Mouse (Mus musculus) thymus, adult 2 months (tissue): ENCODE measurements around the gene Gm20388. TPM values are rescaled to one million over a fixed set of nuclear protein-coding genes. Genes with fewer than 3 reads are reported as not detected.

Source experiments
- DNase-seq: peaks from one replicate; pipeline ENCODE4 v3.0.0; 2021
- H3K27ac ChIP-seq: fragments of 200-500 bp; 2 replicates; pipeline ENCODE4 v1.5.1; 2012; ENCODE audit warnings: low read length, control low read depth; ENCODE audit not compliant: control insufficient read depth, insufficient read depth
- H3K27me3 ChIP-seq: fragments of 200-500 bp; 2 replicates; pipeline ENCODE4 v1.6.1; 2012; ENCODE audit warnings: mild to moderate bottlenecking, low read length, moderate library complexity, mixed read lengths; ENCODE audit not compliant: control insufficient read depth, insufficient read depth
- H3K36me3 ChIP-seq: fragments of 200-500 bp; 2 replicates; pipeline ENCODE4 v1.6.1; 2012; ENCODE audit warnings: mild to moderate bottlenecking, low read length, moderate library complexity; ENCODE audit not compliant: control insufficient read depth, insufficient read depth
- H3K4me1 ChIP-seq: fragments of 200-500 bp; replicated peaks from 2 replicates; pipeline ENCODE4 v1.6.1; 2012; ENCODE audit warnings: low read length; ENCODE audit not compliant: control insufficient read depth, insufficient read depth
- H3K4me3 ChIP-seq: fragments of 200-500 bp; 2 replicates; pipeline ENCODE4 v1.5.1; 2012; ENCODE audit warnings: mild to moderate bottlenecking, low read length, control low read depth, moderate library complexity; ENCODE audit not compliant: control insufficient read depth, insufficient read depth
- CTCF ChIP-seq: fragments of 200-500 bp; IDR thresholded peaks from 2 replicates; pipeline ENCODE4 v1.5.1; 2012; ENCODE audit warnings: mild to moderate bottlenecking, control low read depth, low read length, moderate library complexity, borderline replicate concordance; ENCODE audit not compliant: control insufficient read depth, poor library complexity, insufficient read depth; ENCODE audit errors: extremely low read depth
- POLR2A ChIP-seq: fragments of 200-500 bp; IDR thresholded peaks from 2 replicates; pipeline ENCODE4 v1.6.1; 2012; ENCODE audit warnings: mild to moderate bottlenecking, low read length, control low read depth, moderate library complexity; ENCODE audit not compliant: control insufficient read depth, poor library complexity, insufficient read depth; ENCODE audit errors: extremely low read depth
- WGBS: fragments of 180-500 bp; shearing (Covaris S2); methylation state at CpG from one replicate; pipeline ENCODE4 v1.1.7; 2018; 5-methylcytosine and 5-hydroxymethylcytosine counted together
- polyA plus RNA-seq: library from polyadenylated mRNA; depleted of rRNA; stranded (reverse); fragments of >200 nt; gene quantifications from 2 replicates; pipeline ENCODE4 v1.2.3, GENCODE M21; 2012

Gene Gm20388
- polyA plus RNA-seq, 1 experiment = 103 TPM

DNA sequence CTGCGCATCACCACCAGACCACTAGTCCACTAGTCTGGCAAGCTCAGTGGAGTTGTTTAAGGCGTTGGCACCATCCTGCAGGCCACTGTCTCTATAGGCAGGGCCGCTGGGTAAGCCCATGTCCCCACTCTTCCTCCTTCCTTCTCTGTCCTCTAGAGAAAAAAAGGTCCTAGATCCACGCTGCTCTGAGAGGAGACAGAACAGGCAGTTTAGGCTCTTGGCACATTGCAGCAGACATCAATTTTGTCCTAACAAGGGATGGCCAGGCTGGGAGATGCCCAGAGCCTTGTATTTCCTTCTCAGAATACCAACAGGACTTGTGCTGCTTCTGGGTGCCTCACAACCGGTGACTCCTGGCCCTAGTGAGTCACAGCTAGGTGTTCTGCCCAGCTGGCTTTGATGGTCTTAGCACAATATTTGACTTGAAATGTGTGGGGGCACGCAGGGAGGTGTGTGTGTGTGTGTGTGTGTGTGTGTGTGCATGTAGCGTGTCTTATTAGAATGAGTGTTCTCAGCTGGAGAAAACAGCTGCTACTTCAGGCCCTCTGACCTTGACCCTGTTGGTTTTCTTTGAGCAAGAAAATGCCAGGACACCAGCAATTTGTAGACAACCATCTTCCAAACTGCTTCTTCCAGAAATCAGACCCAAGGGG, 1967.3 kb downstream of the Gm20388 start:
- DNase-seq = no peak
- 91% methylated on average over 7 of the region's 7 CpGs for WGBS
- no peaks in the 10 kb centered on the region for H3K4me1 ChIP-seq

DNA sequence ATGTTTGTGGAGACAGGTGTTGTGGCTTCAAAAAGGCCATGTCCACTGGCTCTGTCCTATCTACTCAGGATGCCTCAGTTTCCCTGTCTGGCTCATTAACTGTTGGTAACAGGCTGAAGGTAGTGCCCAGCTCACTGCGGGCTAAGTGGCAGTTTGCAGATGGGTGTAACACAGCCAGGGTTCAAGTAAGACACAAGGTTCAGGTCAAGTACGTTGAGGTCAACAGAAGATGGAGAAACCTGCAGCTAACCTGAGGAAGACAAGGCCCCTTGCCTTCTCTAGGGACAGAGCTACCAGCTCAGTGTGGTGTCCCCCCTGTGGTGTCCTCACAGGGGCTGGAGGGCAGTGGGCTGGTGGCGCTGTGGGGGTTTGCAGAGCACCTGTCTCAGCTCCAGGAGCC, 1969.1 kb downstream of the Gm20388 start:
- DNase-seq = no peak
- no peak for TF ChIP-seq CTCF
- TF ChIP-seq POLR2A = no peak
- Histone ChIP-seq H3K27me3 (no peaks in the 10 kb centered on the region), H3K4me3 (no peak overlapping the region), H3K4me1 (no peaks in the 10 kb centered on the region), H3K36me3 (peaks cover 11% of the 10 kb centered on the region), H3K27ac (no peak overlapping the region)
- 89% methylated on average over 3 of the region's 3 CpGs for WGBS

More for the DNA sequence above, 1967.3 kb downstream of the Gm20388 start:
- H3K27me3 ChIP-seq = no peaks in the 10 kb centered on the region
- peaks cover 5% of the 10 kb centered on the region; the same call in 1 of the 2 replicates for H3K36me3 ChIP-seq
- no peak overlapping the region for H3K27ac ChIP-seq
- TF ChIP-seq POLR2A = no peak
- no peak for TF ChIP-seq CTCF
- H3K4me3 ChIP-seq = no peak overlapping the region

DNA sequence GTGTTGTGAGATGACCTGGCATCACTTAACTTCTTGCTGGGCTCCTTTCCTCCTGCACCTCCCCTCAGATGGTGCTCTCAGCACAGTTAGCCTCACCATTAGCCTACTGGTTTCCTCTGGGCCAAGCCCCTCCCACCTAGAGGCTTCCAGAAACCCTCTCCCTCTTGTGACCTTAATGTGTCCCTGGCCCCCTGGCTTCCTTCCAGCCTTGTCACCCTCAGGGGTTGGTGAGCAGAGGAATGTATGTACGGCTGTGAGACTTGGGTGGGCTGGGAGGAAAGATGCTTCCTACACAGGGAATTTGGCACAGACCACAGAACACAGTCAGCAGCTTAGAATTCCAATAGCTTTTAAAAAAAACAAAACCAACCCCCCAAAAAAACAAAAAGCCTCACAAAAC, 1970.2 kb downstream of the Gm20388 start:
- Histone ChIP-seq H3K4me3 (no peak overlapping the region), H3K27ac (no peak overlapping the region), H3K27me3 (no peaks in the 10 kb centered on the region), H3K4me1 (no peaks in the 10 kb centered on the region), H3K36me3 (peaks cover 18% of the 10 kb centered on the region)
- DNase-seq = no peak
- 89% methylated on average over 1 of the region's 1 CpGs for WGBS
- TF ChIP-seq POLR2A = no peak
- TF ChIP-seq CTCF = no peak

DNA sequence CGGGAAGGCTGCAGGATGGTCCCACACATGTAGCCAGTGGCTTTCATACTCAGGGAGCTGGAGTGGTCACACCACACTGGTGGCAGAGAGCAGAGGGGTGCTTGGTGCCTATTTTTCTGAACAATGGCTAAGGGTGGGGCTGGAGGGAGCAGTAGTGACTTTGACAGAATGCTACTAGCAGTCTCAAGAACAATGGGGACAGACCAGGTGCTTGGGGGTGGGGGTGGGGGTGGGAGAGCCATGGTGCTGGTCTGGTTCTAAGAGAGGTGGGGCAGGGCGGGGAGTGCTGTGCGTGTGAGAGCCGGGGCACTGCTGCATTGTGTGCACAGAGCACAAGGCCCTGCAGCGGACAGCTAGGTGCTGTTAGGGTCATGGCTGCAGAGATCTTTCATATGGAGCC, 1971.3 kb downstream of the Gm20388 start:
- WGBS = 96% methylated on average over 5 of the region's 5 CpGs
- TF ChIP-seq POLR2A (no peak), CTCF (no peak)
- H3K36me3 ChIP-seq = peaks cover 24% of the 10 kb centered on the region

DNA sequence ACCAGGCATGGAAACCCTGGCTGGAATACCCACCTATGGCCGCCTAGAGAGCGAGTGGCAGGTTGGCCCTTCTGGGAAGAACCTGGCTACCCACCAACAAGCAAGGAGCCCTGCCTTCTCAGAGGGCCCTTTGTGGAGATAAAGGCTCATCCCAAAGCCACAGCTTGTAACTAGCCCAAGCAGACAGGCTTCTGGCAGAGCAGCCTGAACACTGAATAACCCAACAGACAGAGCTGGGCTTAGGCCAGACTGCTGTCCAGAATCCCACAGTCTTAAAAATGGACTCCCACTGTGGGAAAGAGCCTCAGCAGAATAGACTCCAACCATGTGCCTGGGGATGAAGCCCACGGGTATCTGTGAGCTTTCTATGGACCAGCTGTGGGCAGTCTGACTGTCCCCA, 1973.5 kb downstream of the Gm20388 start:
- Histone ChIP-seq H3K4me1 (no peaks in the 10 kb centered on the region), H3K27me3 (no peaks in the 10 kb centered on the region), H3K36me3 (peaks cover 24% of the 10 kb centered on the region), H3K4me3 (no peak overlapping the region), H3K27ac (no peak overlapping the region)
- 96% methylated on average over 3 of the region's 3 CpGs for WGBS
- no peak for TF ChIP-seq CTCF
- no peak for TF ChIP-seq POLR2A
- no peak for DNase-seq

More for the DNA sequence above, 1971.3 kb downstream of the Gm20388 start:
- no peaks in the 10 kb centered on the region for H3K4me1 ChIP-seq
- no peak overlapping the region for H3K4me3 ChIP-seq
- H3K27ac ChIP-seq = no peak overlapping the region
- no peak for DNase-seq
- no peaks in the 10 kb centered on the region for H3K27me3 ChIP-seq

DNA sequence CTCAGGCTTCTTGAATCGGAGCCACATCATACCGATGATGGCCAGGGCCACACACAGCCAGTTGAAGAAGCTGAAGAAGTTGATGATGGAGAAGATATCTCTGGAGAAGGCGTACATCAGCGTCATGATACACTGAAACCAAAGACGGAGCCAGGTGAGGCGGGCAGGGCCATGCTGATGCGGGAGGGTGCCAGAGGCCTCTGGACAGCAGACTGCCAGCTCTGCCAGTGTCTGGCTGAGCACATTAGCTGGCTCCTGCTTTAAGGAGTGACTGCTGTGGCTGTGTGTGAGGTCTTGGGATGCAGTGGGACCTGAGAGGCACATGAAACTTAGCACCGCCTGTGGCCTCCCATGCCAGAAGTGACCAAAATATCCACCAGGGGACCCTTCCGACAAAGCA, 1974.4 kb downstream of the Gm20388 start:
- TF ChIP-seq POLR2A (no peak), CTCF (no peak)
- over 99% methylated on average over 9 of the region's 9 CpGs for WGBS

DNA sequence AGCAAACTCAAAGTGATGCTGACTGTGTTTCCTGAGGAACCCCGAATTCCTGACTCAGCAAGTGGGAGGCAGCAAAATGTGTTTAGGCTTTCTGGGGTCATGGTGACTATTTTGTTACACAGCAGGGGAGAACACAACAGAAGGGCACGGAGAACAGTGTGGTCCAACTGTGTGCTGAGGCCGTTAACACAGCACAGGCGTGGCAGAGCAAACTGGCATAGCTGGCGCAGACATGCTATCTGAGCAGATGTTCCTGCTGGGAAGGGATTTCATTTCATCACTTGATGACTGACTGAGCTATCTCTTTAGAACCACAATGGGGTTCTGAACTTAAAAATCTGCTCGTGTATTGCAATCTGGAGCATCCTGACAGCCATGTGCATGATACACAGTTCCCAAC, 1974.8 kb downstream of the Gm20388 start:
- Histone ChIP-seq H3K4me3 (no peak overlapping the region), H3K27me3 (no peaks in the 10 kb centered on the region), H3K4me1 (no peaks in the 10 kb centered on the region), H3K36me3 (peaks cover 24% of the 10 kb centered on the region), H3K27ac (no peak overlapping the region)
- TF ChIP-seq CTCF = no peak
- no peak for TF ChIP-seq POLR2A
- WGBS = 94% methylated on average over 6 of the region's 6 CpGs
- DNase-seq = no peak

More for the DNA sequence above, 1974.4 kb downstream of the Gm20388 start:
- Histone ChIP-seq H3K4me3 (no peak overlapping the region), H3K27me3 (no peaks in the 10 kb centered on the region), H3K27ac (no peak overlapping the region), H3K36me3 (peaks cover 24% of the 10 kb centered on the region), H3K4me1 (no peaks in the 10 kb centered on the region)
- DNase-seq = no peak

DNA sequence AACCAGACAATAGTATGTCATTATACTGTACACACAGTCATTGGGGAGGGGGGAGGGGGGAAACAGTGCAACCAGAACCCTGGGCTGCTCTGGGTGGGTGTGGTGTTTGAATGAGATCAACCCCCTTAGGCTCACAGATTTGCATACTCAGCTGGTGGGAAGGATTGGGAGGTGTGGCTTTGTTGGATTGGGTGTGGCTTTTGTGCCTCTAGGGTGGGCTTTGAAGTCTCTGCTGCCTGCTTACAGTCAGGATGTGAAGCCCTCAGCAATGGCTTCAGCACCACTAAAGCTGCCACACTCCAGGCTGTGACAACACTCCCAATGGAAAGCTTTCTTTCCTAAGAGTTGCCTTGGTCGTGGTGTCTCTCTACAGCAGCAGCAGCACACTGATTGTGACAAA, 1976.9 kb downstream of the Gm20388 start:
- Histone ChIP-seq H3K36me3 (peaks cover 19% of the 10 kb centered on the region; the same call in 1 of the 2 replicates), H3K4me3 (no peak overlapping the region), H3K27me3 (no peaks in the 10 kb centered on the region), H3K27ac (no peak overlapping the region), H3K4me1 (no peaks in the 10 kb centered on the region)
- DNase-seq = no peak
- TF ChIP-seq POLR2A (no peak), CTCF (no peak)
- 94% methylated on average over 1 of the region's 1 CpGs for WGBS
